Mouse (Mus musculus) limb, embryonic 14.5 days (tissue): ENCODE measurements around the gene Sh2d4b. TPM values are rescaled to one million over a fixed set of nuclear protein-coding genes. Genes with fewer than 3 reads are reported as not detected.

Experiments used
- ATAC-seq: fragments of 200-750 bp; cut with Nextera tagmentation; 2 replicates; pipeline ENCODE4 v1.8.0; 2017; ENCODE audit warnings: low read depth, moderate number of reproducible peaks, moderate TSS enrichment; ENCODE audit not compliant: low FRiP score
- DNase-seq: peaks from one replicate; pipeline ENCODE4 v3.0.0-alpha.2; 2015; ENCODE audit warnings: low spot score
- H3K27ac ChIP-seq: fragments of 300-500 bp; sonication (generic); replicated peaks from 2 replicates; pipeline ENCODE4 v1.5.1; 2014; ENCODE audit warnings: low read depth, mild to moderate bottlenecking, low read length, moderate library complexity, mixed read lengths
- H3K27me3 ChIP-seq: fragments of 300-500 bp; sonication (generic); 2 replicates; pipeline ENCODE4 v1.6.1; 2014; ENCODE audit warnings: low read length, mixed read lengths; ENCODE audit not compliant: control insufficient read depth, insufficient read depth
- H3K36me3 ChIP-seq: fragments of 300-500 bp; sonication (generic); 2 replicates; pipeline ENCODE4 v1.6.1; 2014; ENCODE audit warnings: mild to moderate bottlenecking, low read length, moderate library complexity, mixed read lengths; ENCODE audit not compliant: control insufficient read depth, insufficient read depth
- H3K4me1 ChIP-seq: fragments of 300-500 bp; sonication (generic); 2 replicates; pipeline ENCODE4 v1.6.1; 2014; ENCODE audit warnings: antibody characterized with exemption, low read length, mixed read lengths; ENCODE audit not compliant: control insufficient read depth, insufficient read depth
- H3K4me2 ChIP-seq: fragments of 300-500 bp; sonication (generic); replicated peaks from 2 replicates; pipeline ENCODE4 v1.6.1; 2014; ENCODE audit warnings: low read depth, mild to moderate bottlenecking, low read length, moderate library complexity; ENCODE audit not compliant: severe bottlenecking
- H3K4me3 ChIP-seq: fragments of 300-500 bp; sonication (generic); replicated peaks from 2 replicates; pipeline ENCODE4 v1.5.1; 2014; ENCODE audit warnings: low read length
- H3K9ac ChIP-seq: fragments of 300-500 bp; sonication (generic); 2 replicates; pipeline ENCODE4 v1.6.1; 2014; ENCODE audit warnings: mild to moderate bottlenecking, low read depth, low read length, moderate library complexity; ENCODE audit not compliant: severe bottlenecking
- H3K9me3 ChIP-seq: fragments of 300-500 bp; sonication (generic); 2 replicates; pipeline ENCODE4 v1.6.1; 2016; ENCODE audit warnings: low read length; ENCODE audit not compliant: control insufficient read depth
- POLR2A ChIP-seq: fragments of 200-500 bp; IDR thresholded peaks from 2 replicates; pipeline ENCODE4 v1.8.0; 2012; ENCODE audit warnings: inconsistent platforms, mild to moderate bottlenecking, moderate library complexity, borderline replicate concordance; ENCODE audit not compliant: insufficient read depth, insufficient read length; ENCODE audit errors: extremely low read depth
- WGBS: fragments of 180-500 bp; shearing (Covaris S2); extraction: QIAGEN DNeasy Blood & Tissue Kit; methylation state at CpG from one replicate; pipeline ENCODE4 v1.1.7; 2014; 5-methylcytosine and 5-hydroxymethylcytosine counted together
- polyA plus RNA-seq, 2 experiments: library from polyadenylated mRNA; depleted of rRNA in 1 of 2; stranded (reverse) in 1 of 2; unstranded in 1 of 2; fragments of >200 nt; fragmentation: Nextera tagmentation in 1 of 2; extraction: Ambion mirVana in 1 of 2; gene quantifications; 2 replicates each; pipeline versions ENCODE4 v1.2.1 to v1.2.3; 2012 to 2014

Sh2d4b gene
- polyA plus RNA-seq, 2 experiments: 0.48 to 1.2 TPM

GRCm38 (mm10) chr14:40885752-40886151 lies 7.3 kb downstream of the Sh2d4b start:
- H3K9me3 ChIP-seq: no peaks in the 10 kb centered on the region
- H3K27ac ChIP-seq: no peak overlapping the region
- no peaks in the 10 kb centered on the region for H3K4me1 ChIP-seq
- H3K9ac ChIP-seq: no peak overlapping the region
- WGBS: 76% methylated on average over 1 of the region's 1 CpGs
- H3K27me3 ChIP-seq: no peaks in the 10 kb centered on the region
- TF ChIP-seq POLR2A: no peak
- no peaks in the 10 kb centered on the region for H3K36me3 ChIP-seq
- H3K4me2 ChIP-seq: no peak overlapping the region
- no peak for ATAC-seq
- no peak for DNase-seq
- H3K4me3 ChIP-seq: no peak overlapping the region

DNA sequence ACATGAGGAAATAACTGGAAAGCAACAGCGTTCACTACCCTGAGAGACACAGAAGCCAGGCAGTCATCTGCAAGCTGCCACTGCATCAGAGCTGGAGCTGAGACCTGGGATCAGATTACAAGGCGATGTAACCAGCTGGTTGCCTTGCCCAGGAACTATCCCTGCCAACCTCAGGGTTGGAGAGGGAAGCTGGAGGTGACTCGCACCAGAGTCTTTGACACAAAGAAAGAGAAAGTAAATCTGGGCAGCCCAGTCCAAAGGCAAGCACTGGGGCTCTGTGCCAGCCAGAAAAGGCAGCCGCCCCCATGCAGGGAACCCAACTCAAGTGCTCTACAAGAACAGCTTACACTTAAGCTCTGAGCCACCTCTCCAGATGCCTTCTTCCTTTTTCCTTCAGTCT lies 7.8 kb downstream of the Sh2d4b start:
- Histone ChIP-seq H3K9me3 (no peaks in the 10 kb centered on the region), H3K36me3 (no peaks in the 10 kb centered on the region), H3K4me1 (no peaks in the 10 kb centered on the region), H3K27ac (no peak overlapping the region), H3K27me3 (no peaks in the 10 kb centered on the region), H3K9ac (no peak overlapping the region), H3K4me2 (no peak overlapping the region), H3K4me3 (no peak overlapping the region)
- no peak for TF ChIP-seq POLR2A
- DNase-seq: peak; percentile 14
- WGBS: 7% methylated on average over 4 of the region's 4 CpGs
- ATAC-seq: no peak

- DNase-seq: no peak
- no peaks in the 10 kb centered on the region for H3K9me3 ChIP-seq
- H3K27ac ChIP-seq: no peak overlapping the region
- no peak overlapping the region for H3K4me3 ChIP-seq
- no peak overlapping the region for H3K4me2 ChIP-seq
- no peak for TF ChIP-seq POLR2A
- no peaks in the 10 kb centered on the region for H3K36me3 ChIP-seq
- ATAC-seq: 0 out of 2 replicates have a peak, but pooled peaks have one; percentile 57
- H3K9ac ChIP-seq: no peak overlapping the region
- H3K27me3 ChIP-seq: no peaks in the 10 kb centered on the region
- H3K4me1 ChIP-seq: no peaks in the 10 kb centered on the region
Observed at GRCm38 (mm10) chr14:40874565-40874964, 18.5 kb downstream of the Sh2d4b start.

GRCm38 (mm10) chr14:40873961-40874360 lies 19.1 kb downstream of the Sh2d4b start:
- no peak for ATAC-seq
- DNase-seq: no peak
- no peak for TF ChIP-seq POLR2A
- H3K27me3 ChIP-seq: no peaks in the 10 kb centered on the region
- no peaks in the 10 kb centered on the region for H3K4me1 ChIP-seq
- H3K4me3 ChIP-seq: no peak overlapping the region
- no peaks in the 10 kb centered on the region for H3K9me3 ChIP-seq
- H3K27ac ChIP-seq: no peak overlapping the region
- no peak overlapping the region for H3K9ac ChIP-seq
- WGBS: 86% methylated on average over 5 of the region's 5 CpGs
- H3K36me3 ChIP-seq: no peaks in the 10 kb centered on the region
- H3K4me2 ChIP-seq: no peak overlapping the region

GRCm38 (mm10) chr14:40870598-40870997 lies 22.5 kb downstream of the Sh2d4b start:
- Histone ChIP-seq H3K27ac (no peak overlapping the region), H3K9ac (no peak overlapping the region), H3K4me1 (no peaks in the 10 kb centered on the region), H3K4me3 (no peak overlapping the region), H3K36me3 (no peaks in the 10 kb centered on the region), H3K4me2 (no peak overlapping the region), H3K9me3 (no peaks in the 10 kb centered on the region), H3K27me3 (no peaks in the 10 kb centered on the region)
- WGBS: 58% methylated on average over 3 of the region's 3 CpGs
- DNase-seq (no peak), ATAC-seq (no peak)
- TF ChIP-seq POLR2A: no peak

GRCm38 (mm10) chr14:40864811-40865514 lies 28.1 kb downstream of the Sh2d4b start:
- no peak for TF ChIP-seq POLR2A
- Histone ChIP-seq H3K27me3 (no peaks in the 10 kb centered on the region), H3K4me2 (no peak overlapping the region), H3K4me3 (no peak overlapping the region), H3K36me3 (no peaks in the 10 kb centered on the region), H3K9ac (no peak overlapping the region), H3K4me1 (no peaks in the 10 kb centered on the region), H3K9me3 (no peaks in the 10 kb centered on the region), H3K27ac (no peak overlapping the region)
- ATAC-seq (no peak), DNase-seq (no peak)
- 63% methylated on average over 6 of the region's 6 CpGs for WGBS
